Mouse (Mus musculus): ENCODE results near the gene B4galt1. TPM values are rescaled to one million over a fixed set of nuclear protein-coding genes. Genes with fewer than 3 reads are reported as not detected.
A peak's percentile ranks its signal among the peaks of the same experiment; 100 is the strongest.

Gene B4galt1
- polyA plus RNA-seq, 1 experiment: 2.7 TPM

DNA sequence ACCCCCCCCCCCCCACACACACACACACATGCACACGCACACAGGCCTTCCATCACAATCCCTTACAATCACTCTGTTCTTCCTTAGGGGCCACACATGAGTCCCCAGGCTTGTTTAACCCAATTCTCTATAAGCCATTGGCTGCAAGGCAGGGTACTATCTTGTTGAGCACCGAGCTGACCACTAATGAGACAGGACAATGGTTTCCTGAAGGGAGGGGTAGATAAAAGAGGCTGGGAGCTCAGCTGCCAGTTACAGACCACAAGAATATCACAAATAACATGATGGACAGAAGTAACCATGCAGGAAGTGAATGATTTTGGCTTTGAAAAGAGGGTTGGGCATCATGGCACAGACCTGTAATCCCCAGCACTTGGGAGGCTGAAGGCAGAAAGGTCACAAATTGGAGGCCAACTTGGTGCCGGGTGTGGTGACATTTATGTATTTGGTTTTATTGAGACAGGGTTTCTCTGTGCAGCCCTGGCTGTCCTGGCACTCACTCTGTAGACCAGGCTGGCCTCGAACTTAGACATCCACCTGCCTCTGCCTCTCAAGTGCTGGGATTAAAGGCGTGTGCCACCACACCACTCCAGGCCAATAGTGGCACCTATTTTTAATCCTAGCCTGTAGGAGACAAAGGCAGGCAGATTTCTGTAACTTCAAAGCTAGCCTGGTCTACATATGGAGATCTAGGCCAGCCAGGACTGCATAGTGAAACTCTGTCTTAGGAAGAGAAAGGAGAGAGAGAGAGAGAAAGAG lies 21.2 kb upstream of the B4galt1 start:
- peaks cover 32% of the 10 kb centered on the region for H3K4me1 ChIP-seq (ENCODE audit: control insufficient read depth)
- H3K9me3 ChIP-seq (ENCODE audit: control insufficient read depth, low read length): no peaks in the 10 kb centered on the region
- TF ChIP-seq TAL1 (IDR thresholded peaks at IDR 0.05; ENCODE audit: low read length) (no peak), GATA1 (IDR thresholded peaks at IDR 0.05; ENCODE audit: low read length) (no peak)
- no peaks in the 10 kb centered on the region for H3K36me3 ChIP-seq (ENCODE audit: control insufficient read depth)
- H3K4me3 ChIP-seq (replicated peaks): no peak overlapping the region
- no peaks in the 10 kb centered on the region for H3K27me3 ChIP-seq (ENCODE audit: control insufficient read depth)

GRCm38 (mm10) chr4:40874151-40874600 lies 20.4 kb upstream of the B4galt1 start:
- TF ChIP-seq TAL1 (IDR thresholded peaks at IDR 0.05; ENCODE audit: low read length) (no peak), GATA1 (IDR thresholded peaks at IDR 0.05; ENCODE audit: low read length) (no peak)
- Histone ChIP-seq H3K27me3 (ENCODE audit: control insufficient read depth) (no peaks in the 10 kb centered on the region), H3K4me3 (replicated peaks) (no peak overlapping the region), H3K9me3 (ENCODE audit: control insufficient read depth, low read length) (no peaks in the 10 kb centered on the region), H3K4me1 (ENCODE audit: control insufficient read depth) (peaks cover 32% of the 10 kb centered on the region), H3K36me3 (ENCODE audit: control insufficient read depth) (no peaks in the 10 kb centered on the region)

- Histone ChIP-seq H3K4me3 (replicated peaks) (no peak overlapping the region), H3K27me3 (ENCODE audit: control insufficient read depth) (no peaks in the 10 kb centered on the region), H3K4me1 (ENCODE audit: control insufficient read depth) (peaks cover 32% of the 10 kb centered on the region), H3K36me3 (ENCODE audit: control insufficient read depth) (no peaks in the 10 kb centered on the region), H3K9me3 (ENCODE audit: control insufficient read depth, low read length) (no peaks in the 10 kb centered on the region)
- TF ChIP-seq TAL1 (IDR thresholded peaks at IDR 0.05; ENCODE audit: low read length) (no peak), GATA1 (IDR thresholded peaks at IDR 0.05; ENCODE audit: low read length) (no peak)
Observed at GRCm38 (mm10) chr4:40873320-40873719, 19.5 kb upstream of the B4galt1 start.

GRCm38 (mm10) chr4:40872129-40872528 lies 18.3 kb upstream of the B4galt1 start:
- no peak overlapping the region for H3K4me3 ChIP-seq (replicated peaks)
- peaks cover 25% of the 10 kb centered on the region for H3K4me1 ChIP-seq (ENCODE audit: control insufficient read depth)
- TF ChIP-seq GATA1 (IDR thresholded peaks at IDR 0.05; ENCODE audit: low read length): no peak
- no peak for TF ChIP-seq TAL1 (IDR thresholded peaks at IDR 0.05; ENCODE audit: low read length)
- no peaks in the 10 kb centered on the region for H3K36me3 ChIP-seq (ENCODE audit: control insufficient read depth)
- H3K27me3 ChIP-seq (ENCODE audit: control insufficient read depth): no peaks in the 10 kb centered on the region
- H3K9me3 ChIP-seq (ENCODE audit: control insufficient read depth, low read length): no peaks in the 10 kb centered on the region

DNA sequence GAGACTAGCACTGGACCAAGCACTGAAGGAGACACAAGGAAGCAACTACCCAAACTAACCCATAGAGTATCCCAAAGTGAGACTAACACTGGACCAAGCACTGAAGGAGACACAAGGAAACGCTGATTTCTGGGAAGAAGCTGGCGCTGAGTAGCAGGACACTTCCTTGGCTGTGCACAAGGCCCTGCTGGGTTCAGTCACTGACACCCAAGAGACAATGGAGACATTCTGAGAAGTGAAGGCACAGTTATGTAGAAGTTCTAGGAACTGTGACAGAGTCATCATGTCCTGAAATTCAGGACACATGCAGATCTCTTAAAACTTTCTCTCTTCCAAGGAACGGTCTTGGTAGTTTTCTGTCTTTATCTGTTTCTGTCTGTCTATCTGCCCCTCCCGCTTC lies 16.4 kb upstream of the B4galt1 start:
- Histone ChIP-seq H3K36me3 (ENCODE audit: control insufficient read depth) (no peaks in the 10 kb centered on the region), H3K9me3 (ENCODE audit: control insufficient read depth, low read length) (no peaks in the 10 kb centered on the region), H3K27me3 (ENCODE audit: control insufficient read depth) (no peaks in the 10 kb centered on the region), H3K4me3 (replicated peaks) (no peak overlapping the region), H3K4me1 (ENCODE audit: control insufficient read depth) (peaks cover 21% of the 10 kb centered on the region)
- TF ChIP-seq TAL1 (IDR thresholded peaks at IDR 0.05; ENCODE audit: low read length) (no peak), GATA1 (IDR thresholded peaks at IDR 0.05; ENCODE audit: low read length) (no peak)

DNA sequence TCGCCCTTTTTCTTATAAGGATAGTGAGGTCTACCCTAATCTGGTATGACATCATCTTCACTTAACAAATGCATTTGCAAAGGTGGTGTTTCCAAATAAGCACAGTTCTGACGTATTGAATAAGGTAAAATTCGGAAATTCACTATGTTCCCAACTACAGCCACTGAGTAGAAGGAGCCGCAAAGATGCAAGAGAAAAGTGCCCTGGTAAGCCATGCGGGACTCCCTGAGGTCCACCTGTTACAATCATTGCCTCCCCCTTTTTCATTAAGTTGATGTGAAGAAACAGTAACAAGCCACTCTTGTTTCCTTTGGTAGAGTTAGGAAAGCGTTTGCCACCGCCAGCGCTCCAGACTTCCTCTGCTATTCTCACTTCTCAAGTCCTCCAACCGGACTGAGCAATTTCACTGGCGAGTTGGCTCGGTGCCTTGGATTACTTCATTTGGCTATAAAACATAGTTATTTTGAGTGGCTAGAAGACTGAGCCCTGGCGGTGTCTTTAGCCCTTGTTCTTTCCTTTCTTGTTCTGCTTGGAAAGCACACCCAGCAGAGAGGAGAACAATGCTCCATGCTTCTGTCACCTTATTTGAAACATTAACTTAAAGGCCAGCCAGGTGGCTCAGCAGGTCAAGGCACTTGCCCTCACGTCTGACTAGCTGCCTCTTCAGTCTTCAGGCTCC lies 14.9 kb upstream of the B4galt1 start:
- TF ChIP-seq GATA1 (IDR thresholded peaks at IDR 0.05; ENCODE audit: low read length) (no peak), TAL1 (IDR thresholded peaks at IDR 0.05; ENCODE audit: low read length) (no peak)
- H3K4me3 ChIP-seq (replicated peaks): no peak overlapping the region
- peaks cover 26% of the 10 kb centered on the region for H3K4me1 ChIP-seq (ENCODE audit: control insufficient read depth)

GRCm38 (mm10) chr4:40864361-40864760 lies 10.6 kb upstream of the B4galt1 start:
- no peaks in the 10 kb centered on the region for H3K27me3 ChIP-seq (ENCODE audit: control insufficient read depth)
- H3K4me3 ChIP-seq (replicated peaks): no peak overlapping the region
- no peaks in the 10 kb centered on the region for H3K36me3 ChIP-seq (ENCODE audit: control insufficient read depth)
- no peaks in the 10 kb centered on the region; the same call in 1 of the 2 replicates for H3K9me3 ChIP-seq (ENCODE audit: control insufficient read depth, low read length)
- TF ChIP-seq TAL1 (IDR thresholded peaks at IDR 0.05; ENCODE audit: low read length) (no peak), GATA1 (IDR thresholded peaks at IDR 0.05; ENCODE audit: low read length) (no peak)
- H3K4me1 ChIP-seq (ENCODE audit: control insufficient read depth): peaks cover 26% of the 10 kb centered on the region

More for the DNA sequence above, 14.9 kb upstream of the B4galt1 start:
- Histone ChIP-seq H3K27me3 (ENCODE audit: control insufficient read depth) (no peaks in the 10 kb centered on the region), H3K36me3 (ENCODE audit: control insufficient read depth) (no peaks in the 10 kb centered on the region), H3K9me3 (ENCODE audit: control insufficient read depth, low read length) (no peaks in the 10 kb centered on the region)

DNA sequence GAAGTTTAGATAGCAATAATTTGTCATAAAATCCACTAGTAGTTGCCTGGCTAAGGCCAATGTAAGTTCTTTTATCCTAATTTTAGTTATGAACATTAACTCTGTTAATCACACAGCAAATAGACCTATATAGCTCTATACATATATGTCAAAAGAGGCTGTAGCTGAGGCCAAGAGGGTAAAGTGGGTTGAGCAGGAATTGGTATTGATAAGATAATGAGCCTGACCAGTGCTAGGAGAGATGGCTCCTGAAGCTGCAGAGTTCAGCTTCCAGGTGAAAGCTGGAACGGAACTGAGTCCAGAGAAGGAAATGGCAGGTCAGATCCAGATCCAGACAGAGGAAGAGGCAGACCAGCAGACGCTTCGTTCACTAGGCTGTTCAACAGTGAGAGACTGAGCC lies 9.5 kb upstream of the B4galt1 start:
- H3K36me3 ChIP-seq (ENCODE audit: control insufficient read depth): no peaks in the 10 kb centered on the region
- H3K27me3 ChIP-seq (ENCODE audit: control insufficient read depth): no peaks in the 10 kb centered on the region
- TF ChIP-seq GATA1 (IDR thresholded peaks at IDR 0.05; ENCODE audit: low read length): no peak
- no peak for TF ChIP-seq TAL1 (IDR thresholded peaks at IDR 0.05; ENCODE audit: low read length)
- H3K4me1 ChIP-seq (ENCODE audit: control insufficient read depth): peaks cover 35% of the 10 kb centered on the region
- no peaks in the 10 kb centered on the region; the same call in 1 of the 2 replicates for H3K9me3 ChIP-seq (ENCODE audit: control insufficient read depth, low read length)
- peak overlapping the region; percentile 3 for H3K4me3 ChIP-seq (replicated peaks)

DNA sequence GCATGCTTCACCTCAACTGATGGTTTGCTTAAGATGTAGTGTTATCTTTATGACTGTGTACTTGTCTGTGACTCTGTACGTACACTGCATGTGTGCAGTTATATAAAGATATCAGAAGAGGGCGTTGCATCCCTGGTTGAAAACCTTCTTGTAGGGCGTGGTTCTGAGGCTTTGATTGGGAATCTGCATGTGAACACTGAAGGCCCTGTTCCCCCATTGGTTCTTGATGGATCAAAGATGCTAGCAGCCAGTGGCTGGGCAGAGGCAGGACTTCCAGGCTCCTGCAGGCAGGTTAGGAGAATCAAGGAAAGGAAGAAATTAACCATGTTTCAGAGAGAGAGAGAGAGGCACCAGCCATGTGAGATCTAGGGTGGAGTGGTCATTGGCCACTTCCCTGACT lies 7.3 kb upstream of the B4galt1 start:
- no peaks in the 10 kb centered on the region; the same call in 1 of the 2 replicates for H3K9me3 ChIP-seq (ENCODE audit: control insufficient read depth, low read length)
- peaks cover 45% of the 10 kb centered on the region for H3K4me1 ChIP-seq (ENCODE audit: control insufficient read depth)
- no peaks in the 10 kb centered on the region for H3K36me3 ChIP-seq (ENCODE audit: control insufficient read depth)
- TF ChIP-seq TAL1 (IDR thresholded peaks at IDR 0.05; ENCODE audit: low read length) (no peak), GATA1 (IDR thresholded peaks at IDR 0.05; ENCODE audit: low read length) (no peak)
- H3K27me3 ChIP-seq (ENCODE audit: control insufficient read depth): no peaks in the 10 kb centered on the region
- H3K4me3 ChIP-seq (replicated peaks): no peak overlapping the region

Data from erythroblast, embryonic 14.5 days (primary cell).